Mouse (Mus musculus): Measurements from ENCODE around the gene Kdm4c.
"Not testable (repeated sequence)": the region's sequence is repeated elsewhere in the genome, so short reads cannot be mapped to it uniquely, and the experiment has no call there.

The Kdm4c gene

GRCm38 (mm10) chr4:74242176-74242575 lies at the start of gene Kdm4c:
Kdm4c (plus strand) TSS chr4:74242497.
- no peak for DNase-seq (ENCODE audit: low spot score in 2 of 2)

GRCm38 (mm10) chr4:74201281-74201811 lies 41.0 kb upstream of the Kdm4c start:
- no peak for DNase-seq (ENCODE audit: low spot score in 2 of 2)

DNA sequence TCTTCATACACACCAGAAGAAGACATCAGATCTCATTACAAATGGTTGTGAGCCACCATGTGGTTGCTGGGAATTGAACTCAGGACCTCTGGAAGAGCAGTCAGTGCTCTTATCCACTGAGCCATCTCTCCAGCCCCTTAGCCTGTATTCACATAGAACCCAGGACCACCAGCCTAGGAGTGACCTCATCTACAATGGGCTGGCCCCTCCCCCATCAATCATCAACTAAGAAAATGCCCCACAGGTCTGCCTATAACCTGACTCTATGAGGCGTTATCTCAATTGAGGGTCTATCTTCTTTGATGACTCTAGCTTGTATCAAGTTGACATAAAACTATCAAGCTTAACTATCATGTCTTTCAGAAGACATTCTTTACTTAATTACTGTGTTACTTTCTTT lies 20.5 kb upstream of the Kdm4c start:
- not testable (repeated sequence) for DNase-seq (ENCODE audit: low spot score in 2 of 2)

GRCm38 (mm10) chr4:74222360-74222759 lies 19.9 kb upstream of the Kdm4c start:
- no peak for DNase-seq (ENCODE audit: low spot score in 2 of 2)

GRCm38 (mm10) chr4:74224210-74224609 lies 18.1 kb upstream of the Kdm4c start:
- no peak for DNase-seq (ENCODE audit: low spot score in 2 of 2)

DNA sequence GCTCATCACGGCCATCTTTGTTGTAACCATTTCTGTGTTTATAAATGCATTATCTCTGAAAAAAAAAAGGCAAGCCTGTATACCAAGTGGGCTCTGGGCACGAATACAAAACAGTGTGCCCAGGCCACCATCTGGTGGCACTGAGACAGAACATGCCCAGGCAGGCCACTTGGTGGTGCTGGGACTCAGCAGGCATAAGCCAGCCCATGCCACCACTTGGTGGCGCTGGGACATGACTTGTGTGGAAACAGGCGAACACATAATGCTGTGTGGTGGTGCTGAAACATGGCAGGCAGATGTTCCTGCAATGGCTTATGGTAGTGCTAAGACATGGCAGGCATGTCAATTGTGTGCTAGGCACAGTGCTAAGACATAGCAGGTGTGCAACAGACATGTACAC lies 11.3 kb upstream of the Kdm4c start:
- DNase-seq (ENCODE audit: low spot score in 2 of 2), result no peak

GRCm38 (mm10) chr4:74231405-74231804 lies 10.9 kb upstream of the Kdm4c start:
- DNase-seq (ENCODE audit: low spot score in 2 of 2), result peak; percentile 13 to 46

DNA sequence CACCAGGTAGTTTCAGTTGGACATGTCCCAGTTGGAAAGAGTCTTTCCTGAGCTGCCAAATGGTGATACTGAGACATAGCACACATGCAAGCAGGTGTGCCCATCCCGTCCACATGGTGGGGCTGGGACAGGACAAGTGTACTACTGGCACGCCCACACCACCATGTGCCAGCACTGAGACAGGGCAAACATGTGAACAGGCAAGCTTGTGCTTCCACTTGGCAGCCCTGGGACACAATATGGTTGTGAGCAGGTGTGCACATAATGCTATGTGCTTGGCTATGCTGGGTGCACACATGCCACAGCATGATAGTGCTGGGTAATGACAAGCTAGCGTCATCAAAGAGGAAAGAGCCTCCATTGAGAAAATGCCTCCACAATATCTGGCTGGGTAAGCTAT lies 8.8 kb upstream of the Kdm4c start:
- DNase-seq (ENCODE audit: low spot score in 2 of 2), result no peak

DNA sequence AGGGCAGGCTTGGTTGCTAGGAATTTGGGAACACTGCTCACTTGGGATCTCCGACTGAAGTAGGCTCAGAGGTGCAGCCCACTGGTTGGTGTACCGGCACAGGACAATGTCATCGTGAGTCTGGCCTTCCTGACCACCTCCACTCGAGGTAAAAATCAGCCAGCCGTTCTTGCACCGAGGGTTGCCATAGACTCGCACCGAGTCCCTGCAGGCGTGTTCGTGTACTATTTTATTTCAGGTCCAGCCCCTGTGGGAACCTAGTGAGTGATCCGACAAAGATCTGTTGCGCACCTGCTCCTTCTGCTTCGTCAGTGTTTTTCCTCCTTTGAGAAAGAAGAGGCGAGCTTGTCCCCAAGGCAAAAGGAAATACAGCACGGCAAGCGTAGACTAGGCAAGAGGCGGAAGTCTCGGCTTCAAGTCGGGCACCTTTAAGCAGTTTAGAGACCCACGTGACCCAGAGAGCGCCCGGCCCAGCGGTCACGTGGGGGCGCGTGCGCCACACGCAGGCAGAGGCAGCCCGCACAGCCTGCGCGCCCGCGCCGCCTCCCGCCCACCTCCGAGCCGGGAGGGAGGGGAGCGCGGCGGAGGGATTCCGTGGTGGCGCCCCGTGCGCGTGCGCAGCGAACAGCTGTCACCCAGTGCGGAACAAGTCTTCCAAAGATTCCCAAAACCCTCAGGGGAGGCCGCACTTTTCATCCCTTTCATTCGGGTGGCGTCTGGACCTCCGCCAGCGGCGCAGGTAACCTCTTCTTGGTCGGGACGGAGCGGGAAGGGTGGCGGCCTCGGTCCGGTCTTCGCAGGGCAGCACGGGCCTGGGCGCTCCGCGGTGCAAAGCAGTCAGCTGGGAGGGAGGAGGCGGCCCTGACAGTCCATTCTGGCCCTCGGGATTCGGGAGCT lies 9.3 kb downstream of the Kdm4c start:
- DNase-seq (ENCODE audit: low spot score in 2 of 2), result peak; percentile 97 to 98

DNA sequence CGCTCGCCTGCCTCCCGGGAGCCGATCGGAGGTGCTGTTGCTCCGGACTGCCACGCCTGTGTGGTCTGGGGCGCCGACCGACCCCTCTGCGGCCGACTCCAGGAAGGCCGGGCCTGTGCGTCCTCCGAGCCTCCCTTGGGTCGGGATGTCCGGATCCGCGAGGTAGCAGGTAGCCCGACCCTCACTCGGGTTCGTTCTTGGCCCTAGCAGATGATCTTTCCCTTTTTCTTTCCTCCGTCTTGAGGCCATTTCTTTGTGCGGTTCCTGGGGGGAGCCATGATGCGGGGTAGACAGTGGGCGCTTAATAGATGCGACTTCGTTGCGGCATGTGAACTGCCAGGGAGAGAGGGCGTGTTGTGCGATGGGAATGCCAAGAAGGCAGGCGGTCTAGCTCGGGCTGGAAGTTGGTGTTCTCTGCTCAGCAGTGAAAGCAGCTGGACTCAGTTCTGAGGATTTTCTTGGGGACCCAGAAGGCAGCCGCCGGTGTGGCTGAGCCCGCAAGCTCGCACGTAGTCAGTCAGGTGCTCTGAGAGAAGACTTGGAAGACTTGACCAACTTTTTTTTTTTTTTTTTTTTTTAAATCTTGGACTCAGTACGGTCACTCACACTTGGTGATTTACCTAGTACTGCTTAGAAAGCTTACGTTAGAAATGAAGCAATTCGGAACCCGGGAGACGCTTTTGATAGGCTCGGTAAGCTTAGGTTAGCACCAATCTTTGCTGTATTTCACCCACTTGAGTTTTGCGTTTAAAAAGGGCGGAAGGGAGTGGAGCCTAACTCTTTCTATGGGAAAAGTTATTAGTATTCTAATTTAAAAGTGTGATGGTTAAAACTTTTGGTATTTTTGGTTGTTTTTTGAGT lies 10.2 kb downstream of the Kdm4c start:
- DNase-seq (ENCODE audit: low spot score in 2 of 2), result peak in 1 of 2 experiments; percentile 54

- DNase-seq (ENCODE audit: low spot score in 2 of 2), result no peak
Measured at GRCm38 (mm10) chr4:74257882-74258281, 15.6 kb downstream of the Kdm4c start.

DNA sequence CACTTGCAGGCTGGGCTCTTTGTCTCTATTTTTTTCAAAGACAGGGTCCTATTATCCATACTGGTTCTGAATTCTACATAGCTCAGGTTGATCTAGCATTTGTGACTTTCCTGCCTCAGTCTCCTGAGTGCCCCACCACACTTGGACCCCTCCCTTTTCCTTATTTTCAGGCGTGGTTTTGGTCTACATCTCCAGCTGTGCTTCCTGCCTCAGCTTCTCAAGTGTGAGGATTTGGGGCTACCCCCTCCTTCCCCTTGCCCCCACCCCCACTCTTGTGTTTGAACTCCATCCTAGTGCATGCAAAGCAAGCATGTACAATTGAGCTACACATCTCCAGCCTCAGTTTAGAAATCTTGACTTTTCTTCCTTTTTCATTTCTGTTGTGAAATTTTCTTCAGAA lies 16.2 kb downstream of the Kdm4c start:
- DNase-seq (ENCODE audit: low spot score in 2 of 2), result no peak

DNA sequence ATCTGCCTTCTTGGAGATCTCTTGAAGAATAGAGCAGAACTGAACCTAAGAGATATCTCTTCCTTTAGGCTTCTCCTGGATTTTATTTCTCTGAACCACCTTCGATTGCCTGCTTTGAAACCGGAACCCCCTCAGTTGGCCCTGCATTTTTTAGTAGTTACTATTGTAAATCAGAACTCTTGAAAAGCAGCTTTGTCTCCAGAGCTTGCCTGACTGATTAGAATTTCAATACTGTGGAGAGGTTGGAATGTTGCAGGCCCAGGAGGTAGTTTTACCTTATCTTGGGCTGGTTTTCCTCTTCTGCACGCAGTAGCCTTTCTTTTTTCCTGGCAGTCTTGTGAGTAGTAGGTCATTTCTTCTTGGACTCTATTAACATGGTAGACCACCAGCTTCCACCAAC lies 17.0 kb downstream of the Kdm4c start:
- DNase-seq (ENCODE audit: low spot score in 2 of 2), result no peak

DNA sequence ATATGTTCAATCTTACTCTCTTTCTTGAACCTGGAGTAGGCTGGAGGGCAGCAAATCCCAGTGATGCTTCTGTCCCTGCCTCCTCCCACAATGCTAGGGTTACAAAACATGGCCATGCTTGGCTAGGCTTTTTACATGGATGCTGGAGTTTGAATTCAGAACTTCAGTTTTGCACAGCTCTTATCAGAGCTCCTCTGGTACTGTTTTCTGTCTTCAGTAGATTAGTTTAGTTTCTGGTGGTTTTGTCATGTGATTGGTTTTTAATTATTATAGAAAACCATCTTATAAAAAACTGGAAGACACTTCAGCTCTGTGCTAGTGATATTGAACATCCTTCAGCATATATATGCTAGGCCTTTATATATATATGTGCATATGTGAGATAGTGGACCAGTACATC lies 19.6 kb downstream of the Kdm4c start:
- DNase-seq (ENCODE audit: low spot score in 2 of 2), result no peak

DNA sequence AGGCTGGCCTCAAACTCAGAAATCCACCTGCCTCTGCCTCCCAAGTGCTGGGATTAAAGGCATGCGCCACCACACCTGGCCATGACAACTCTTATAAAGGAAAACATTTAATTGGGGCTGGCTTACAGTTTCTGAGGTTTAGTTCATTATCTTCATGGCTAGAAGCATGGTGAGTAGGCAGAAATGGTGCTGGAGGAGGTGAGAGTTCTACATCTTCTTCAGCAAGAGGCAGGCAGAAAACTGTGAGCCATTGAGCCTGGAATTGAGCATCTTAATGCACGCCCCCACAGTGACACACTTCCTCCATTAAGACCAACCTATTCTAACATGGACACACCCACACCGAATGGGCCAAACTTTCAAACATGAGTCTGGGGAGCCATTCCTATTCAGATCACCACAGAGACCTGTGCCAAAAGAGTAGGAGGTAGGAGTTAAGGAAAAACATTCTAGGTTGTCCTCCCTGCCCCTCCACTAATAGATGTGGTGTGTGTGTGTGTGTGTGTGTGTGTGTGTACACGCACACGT lies 22.2 kb downstream of the Kdm4c start:
- DNase-seq (ENCODE audit: low spot score in 2 of 2), result peak in 1 of 2 experiments; percentile 12

DNA sequence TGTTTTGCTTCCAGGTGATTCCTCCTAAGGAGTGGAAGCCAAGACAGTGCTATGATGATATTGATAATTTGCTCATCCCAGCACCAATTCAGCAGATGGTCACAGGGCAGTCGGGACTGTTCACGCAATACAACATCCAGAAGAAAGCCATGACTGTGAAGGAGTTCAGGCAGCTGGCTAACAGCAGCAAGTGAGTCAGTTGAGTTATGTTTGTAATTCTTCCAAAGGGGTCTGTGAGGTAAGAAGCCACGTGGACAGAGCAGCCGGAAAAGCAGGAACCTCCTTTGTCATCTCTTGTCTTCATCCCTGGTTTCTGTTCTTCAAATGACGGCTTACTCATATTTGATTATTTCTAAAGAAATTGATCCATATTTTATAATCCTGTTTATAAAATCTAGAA lies 28.9 kb downstream of the Kdm4c start:
- DNase-seq (ENCODE audit: low spot score in 2 of 2), result no peak

- no peak for DNase-seq (ENCODE audit: low spot score in 2 of 2)
Measured at GRCm38 (mm10) chr4:74277486-74277885, 35.2 kb downstream of the Kdm4c start.

- DNase-seq (ENCODE audit: low spot score in 2 of 2), result no peak
Measured at GRCm38 (mm10) chr4:74280170-74280569, 37.9 kb downstream of the Kdm4c start.

DNA sequence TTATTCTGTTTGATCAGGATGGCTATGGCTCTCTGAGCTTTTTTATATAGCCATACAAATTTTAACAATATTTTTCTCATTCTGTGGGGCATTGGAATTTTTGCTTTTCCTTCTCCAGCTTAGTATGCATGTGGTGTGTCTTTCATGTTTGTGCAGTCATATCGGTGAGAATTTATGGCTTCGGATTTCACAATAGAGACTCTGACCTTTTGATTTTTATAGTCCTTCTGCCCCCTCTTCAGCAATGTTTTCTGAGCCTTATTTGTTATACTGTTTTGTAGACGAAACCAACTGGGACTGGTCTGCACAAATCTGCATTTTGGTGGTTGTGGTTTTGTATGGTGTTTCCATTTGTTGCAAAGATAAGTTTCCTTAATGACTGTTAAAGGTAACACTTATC lies 45.6 kb downstream of the Kdm4c start:
- DNase-seq (ENCODE audit: low spot score in 2 of 2), result no peak

DNA sequence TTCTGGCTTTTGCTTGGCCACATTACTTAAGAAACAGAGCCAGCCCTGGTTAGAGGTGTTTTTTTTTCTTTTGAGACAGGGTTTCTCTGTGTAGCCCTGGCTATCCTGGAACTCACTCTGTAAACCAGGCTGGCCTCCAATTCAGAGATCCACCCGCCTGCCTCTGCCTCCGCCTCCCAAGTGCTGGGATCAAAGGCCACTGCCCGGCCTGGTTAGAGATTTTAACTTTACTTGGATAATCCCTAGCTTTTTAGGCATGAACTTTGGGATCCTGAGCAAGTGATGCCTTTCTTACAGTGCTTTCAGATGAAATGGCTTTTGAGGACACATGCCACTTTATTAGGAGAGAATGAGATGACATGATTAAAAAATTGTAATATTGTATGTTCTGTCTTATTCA lies 52.4 kb downstream of the Kdm4c start:
- no peak for DNase-seq (ENCODE audit: low spot score in 2 of 2)

DNA sequence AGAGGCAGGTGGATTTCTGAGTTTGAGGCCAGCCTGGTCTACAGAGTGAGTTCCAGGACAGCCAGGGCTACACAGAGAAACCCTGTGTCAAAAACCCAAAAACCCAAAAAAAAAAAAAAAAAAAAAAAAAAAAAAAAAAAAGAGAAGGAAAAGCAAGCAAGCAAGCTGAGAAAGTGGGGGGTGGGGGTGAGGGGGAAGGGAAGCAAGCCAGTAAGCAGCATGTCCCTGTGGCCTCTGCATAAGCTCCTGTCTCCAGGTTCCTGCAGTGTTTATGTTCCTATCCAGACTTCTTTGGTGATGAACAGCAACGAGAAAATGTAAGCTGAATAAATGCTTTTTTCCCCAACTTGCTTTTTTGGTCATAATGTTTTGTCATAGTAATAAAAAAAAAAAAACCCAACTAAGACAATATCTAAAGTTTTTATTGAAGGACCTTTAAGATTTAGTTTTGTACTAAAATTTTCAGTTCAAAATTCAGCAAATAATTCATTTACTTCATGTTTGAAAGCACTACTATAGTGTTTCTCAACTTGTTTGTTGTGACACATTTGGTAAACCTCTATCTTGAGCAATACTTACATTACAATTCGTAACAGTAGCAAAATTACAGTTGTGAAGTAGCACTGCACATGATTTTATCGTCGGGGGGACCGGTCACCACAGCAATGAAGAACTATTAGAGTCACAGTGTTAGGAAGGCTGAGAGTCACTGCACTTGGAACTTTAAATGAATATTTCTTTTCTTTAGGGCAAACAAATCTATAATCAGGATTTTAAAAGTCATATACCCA lies 63.2 kb downstream of the Kdm4c start:
- DNase-seq (ENCODE audit: low spot score in 2 of 2), result no peak

All from right cerebral cortex, postnatal 36 days (tissue).